Mouse (Mus musculus): ENCODE results near the gene Grb7.
A peak's percentile ranks its signal among the peaks of the same experiment; 100 is the strongest.

The Grb7 gene

DNA sequence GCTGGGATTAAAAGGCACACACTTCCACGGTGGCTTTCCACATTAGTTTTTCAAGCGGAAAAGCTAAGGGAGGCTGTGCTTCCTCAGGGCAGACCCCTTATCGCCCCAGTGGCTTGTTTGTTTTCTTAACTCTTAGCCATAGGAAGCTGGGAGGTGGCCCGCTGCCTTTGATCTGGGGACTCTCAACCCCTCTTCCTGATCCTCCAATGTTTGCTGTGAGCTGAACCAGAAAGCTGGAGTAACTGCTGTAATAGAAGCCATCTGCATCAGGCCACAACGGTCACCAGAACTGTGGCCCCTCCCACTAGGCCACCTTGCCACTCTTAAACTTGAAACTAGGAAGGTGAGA, at the start of gene Grb7:
Gene Grb7 (plus strand): TSS at position 182 of the 349 bp plus-strand sequence.
- no peak for DNase-seq (ENCODE audit: low spot score)

- no peak for DNase-seq (ENCODE audit: low spot score)
Measured at GRCm38 (mm10) chr11:98397946-98398345, 48.2 kb upstream of the Grb7 start.

GRCm38 (mm10) chr11:98400161-98400726, 46.0 kb upstream of the Grb7 start, which contains the start of gene Pgap3:
TSS of gene Pgap3 (minus strand) at chr11:98400490.
- peak; percentile 94 for DNase-seq (ENCODE audit: low spot score)

- no peak for DNase-seq (ENCODE audit: low spot score)
Measured at GRCm38 (mm10) chr11:98400816-98401215, 45.4 kb upstream of the Grb7 start.

DNA sequence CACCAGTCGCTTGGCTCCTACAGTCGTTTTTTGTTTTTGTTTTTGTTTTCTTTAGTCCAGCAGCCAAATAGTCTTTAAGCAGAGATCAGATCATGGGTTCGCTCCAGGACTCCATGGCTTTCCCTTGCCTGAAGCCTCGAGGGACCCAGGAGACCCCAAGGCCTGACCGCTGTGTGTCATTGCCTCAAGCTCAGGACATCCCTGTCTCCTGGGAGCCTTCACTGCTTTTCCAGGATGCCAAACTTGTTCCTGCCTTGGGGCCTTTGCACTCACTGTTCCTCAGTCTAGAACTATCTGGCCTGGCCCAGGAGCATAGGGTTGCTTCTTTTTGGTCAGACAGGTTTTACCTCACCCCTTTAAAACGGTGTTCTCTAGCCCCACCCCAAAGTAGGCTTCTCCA, 39.6 kb upstream of the Grb7 start:
- DNase-seq (ENCODE audit: low spot score), result no peak

DNA sequence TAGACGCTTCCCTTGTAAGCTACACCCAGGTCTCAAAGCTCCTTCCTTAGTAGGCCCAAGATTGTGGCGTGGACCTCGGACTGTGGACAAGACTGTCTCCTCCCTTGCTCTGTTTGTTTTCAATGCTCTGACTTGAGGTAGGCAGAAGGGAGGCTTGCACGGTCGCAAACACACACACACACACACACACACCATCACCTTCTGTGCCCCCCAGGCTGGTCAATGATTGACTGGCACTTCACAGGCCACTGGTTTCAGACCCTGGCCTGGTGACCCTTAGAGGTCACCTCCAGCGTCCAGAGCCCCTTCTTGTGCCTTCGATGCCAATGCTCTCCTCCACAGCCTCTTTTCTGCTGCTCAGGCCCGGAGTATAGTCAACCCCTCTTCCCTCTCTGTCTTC, 37.3 kb upstream of the Grb7 start:
- DNase-seq (ENCODE audit: low spot score), result no peak

DNA sequence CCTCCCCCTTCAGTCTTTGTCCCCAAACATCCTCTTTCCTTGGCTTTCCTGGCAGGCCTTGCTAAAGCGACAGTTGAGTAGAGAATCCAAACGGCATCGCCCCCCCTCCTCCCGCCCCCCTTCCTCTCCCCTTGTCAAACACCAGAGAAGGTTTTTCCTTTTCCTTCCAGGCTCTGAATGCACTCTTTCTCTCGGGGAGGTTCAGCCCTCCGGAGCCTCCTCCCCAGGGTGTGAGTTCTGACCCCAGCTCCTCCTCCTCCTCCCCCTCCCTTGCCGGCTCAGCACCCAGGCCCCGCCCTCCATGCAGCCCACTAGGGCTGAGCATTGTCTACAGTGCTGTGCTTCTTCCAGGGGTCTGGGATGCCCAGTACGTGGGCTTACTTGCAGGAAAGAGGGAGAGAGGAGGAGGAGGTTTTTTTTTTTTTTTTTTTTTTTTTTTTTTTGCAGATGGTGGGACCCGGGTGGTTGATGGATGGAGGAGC, 36.8 kb upstream of the Grb7 start:
- DNase-seq (ENCODE audit: low spot score), result peak; percentile 49

GRCm38 (mm10) chr11:98412273-98412796, 33.9 kb upstream of the Grb7 start, which contains the start of gene Erbb2:
TSS of gene Erbb2 (plus strand) at chr11:98412470.
- peak; percentile 74 for DNase-seq (ENCODE audit: low spot score)

GRCm38 (mm10) chr11:98412797-98413301, 33.3 kb upstream of the Grb7 start:
- DNase-seq (ENCODE audit: low spot score), result peak; percentile 48

GRCm38 (mm10) chr11:98413731-98414130, 32.5 kb upstream of the Grb7 start:
- DNase-seq (ENCODE audit: low spot score), result peak; percentile 13

DNA sequence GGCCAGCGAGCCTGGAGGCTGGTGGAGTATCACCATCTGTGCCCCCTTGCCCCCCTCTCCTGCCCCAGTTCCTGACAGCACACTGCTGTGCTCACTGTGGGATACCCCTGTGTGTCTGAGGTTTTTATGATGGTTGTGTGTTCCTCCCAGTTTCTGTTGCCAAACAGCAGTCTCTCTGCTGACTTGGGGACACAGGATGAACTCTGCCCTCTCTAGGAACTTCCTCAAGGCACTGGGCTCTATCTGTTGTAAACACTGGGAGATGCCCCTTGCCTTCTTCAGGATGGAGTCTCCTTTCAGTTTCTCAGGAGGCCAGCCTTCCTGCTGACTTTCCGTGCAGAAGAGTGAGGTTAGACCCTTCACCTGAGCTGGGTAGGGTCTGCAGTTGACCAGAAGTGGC, 32.0 kb upstream of the Grb7 start:
- DNase-seq (ENCODE audit: low spot score), result peak; percentile 10

GRCm38 (mm10) chr11:98417074-98417473, 29.1 kb upstream of the Grb7 start:
- DNase-seq (ENCODE audit: low spot score), result no peak

- no peak for DNase-seq (ENCODE audit: low spot score)
Measured at GRCm38 (mm10) chr11:98418273-98418672, 27.9 kb upstream of the Grb7 start.

- DNase-seq (ENCODE audit: low spot score), result no peak
Measured at GRCm38 (mm10) chr11:98418939-98419547, 27.2 kb upstream of the Grb7 start.

DNA sequence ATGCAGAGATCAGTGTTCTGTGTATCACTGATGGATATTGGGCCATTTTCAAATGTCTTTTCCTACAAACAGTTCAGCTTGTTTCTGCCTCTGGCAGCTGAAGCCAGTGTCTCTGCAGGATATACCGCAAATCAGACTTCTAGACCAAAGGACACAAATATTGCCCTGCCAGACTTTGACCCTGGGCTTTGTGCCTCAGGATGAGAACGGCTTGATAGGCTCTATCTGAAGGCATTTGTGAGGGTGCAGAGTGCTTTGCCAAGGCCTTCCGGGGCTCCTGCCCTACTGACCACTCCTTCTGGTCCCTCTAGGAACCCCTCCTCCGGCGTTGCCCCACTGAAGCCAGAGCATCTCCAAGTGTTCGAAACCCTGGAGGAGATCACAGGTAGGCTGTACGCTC, 19.6 kb upstream of the Grb7 start:
- DNase-seq (ENCODE audit: low spot score), result no peak

- DNase-seq (ENCODE audit: low spot score), result no peak
Measured at GRCm38 (mm10) chr11:98428436-98428835, 17.8 kb upstream of the Grb7 start.

- no peak for DNase-seq (ENCODE audit: low spot score)
Measured at GRCm38 (mm10) chr11:98431743-98432502, 14.3 kb upstream of the Grb7 start.

GRCm38 (mm10) chr11:98435723-98436122, 10.5 kb upstream of the Grb7 start:
- DNase-seq (ENCODE audit: low spot score), result no peak

DNA sequence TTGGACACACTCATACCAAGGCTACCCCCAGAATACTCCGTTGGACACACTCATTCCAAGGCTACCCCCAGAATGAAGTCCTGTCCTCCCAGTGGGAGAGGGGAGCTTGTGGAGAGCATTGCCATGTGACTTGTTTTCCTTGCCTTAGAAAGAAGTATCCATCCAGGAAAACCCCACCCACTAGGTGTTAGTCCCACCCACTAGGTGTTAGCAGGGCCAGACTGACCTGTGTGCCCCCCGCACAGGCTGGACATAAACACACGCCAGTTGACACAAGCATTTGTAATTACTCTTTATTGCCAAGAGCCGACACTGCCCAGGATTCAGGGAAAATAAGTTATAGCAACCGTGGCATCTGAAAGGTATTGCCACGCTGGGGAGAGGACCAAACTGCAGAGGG, 8.8 kb upstream of the Grb7 start:
- no peak for DNase-seq (ENCODE audit: low spot score)

GRCm38 (mm10) chr11:98438331-98439158, 7.6 kb upstream of the Grb7 start, which contains the start of gene Mien1:
TSS of gene Mien1 (minus strand) at chr11:98438991.
- peak; percentile 95 for DNase-seq (ENCODE audit: low spot score)

- no peak for DNase-seq (ENCODE audit: low spot score)
Measured at GRCm38 (mm10) chr11:98443688-98444087, 2.5 kb upstream of the Grb7 start.

DNA sequence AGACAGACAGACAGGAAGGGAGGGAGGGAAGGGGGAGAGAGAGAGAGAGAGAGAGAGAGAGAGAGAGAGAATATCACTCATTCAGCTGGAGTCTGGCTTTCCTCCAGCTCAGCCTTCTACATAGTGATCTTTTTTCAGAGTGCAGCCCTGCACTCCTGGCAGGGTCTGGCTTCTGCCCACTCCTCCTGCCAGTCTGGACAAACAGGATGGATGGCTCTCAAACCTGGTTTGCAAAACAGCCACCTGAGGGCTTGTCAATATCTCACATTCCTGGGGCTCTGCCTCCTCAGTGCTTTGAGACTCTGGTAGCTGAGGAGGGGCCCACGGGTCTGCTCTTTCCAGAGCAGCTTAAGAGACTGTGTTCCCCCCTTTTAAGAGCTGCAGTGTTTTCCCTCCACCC, 956 bp upstream of the Grb7 start:
- DNase-seq (ENCODE audit: low spot score), result no peak

Data from retina, embryonic 14.5 days (tissue).